Mouse (Mus musculus): Measurements from ENCODE around the gene Prkd2. TPM values are rescaled to one million over a fixed set of nuclear protein-coding genes. Genes with fewer than 3 reads are reported as not detected.

Prkd2 gene
- polyA plus RNA-seq, 1 experiment from 2014 or later: 12.8 TPM

DNA sequence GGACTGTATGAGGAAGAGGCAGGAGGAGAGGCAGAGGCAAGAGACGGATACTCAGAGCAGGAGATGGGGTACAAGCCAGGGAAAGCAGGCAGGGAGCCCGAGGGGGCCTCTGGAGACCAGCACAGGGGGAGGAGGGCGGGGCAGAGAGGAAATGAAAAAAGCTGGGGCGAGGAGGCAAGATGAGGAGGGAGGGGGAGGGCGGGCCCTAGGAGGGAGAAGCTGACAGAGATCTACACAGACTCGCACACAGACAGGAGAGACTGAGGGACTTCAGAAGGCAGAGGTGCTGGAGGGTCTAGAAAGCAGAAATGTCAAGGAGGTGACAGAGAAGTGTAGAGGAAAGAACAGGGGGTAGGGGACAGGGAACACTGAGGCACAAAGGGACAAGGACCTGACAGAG, 63.6 kb downstream of the Prkd2 start, which contains the start of gene Ptgir:
TSS of gene Ptgir (plus strand) at position 210 of the 400 bp plus-strand sequence.
- H3K4me3 ChIP-seq (replicated peaks; ENCODE audit: low read depth, low read length): no peak within 1 kb of the TSS
- no peaks in the 10 kb centered on the region for H3K9me3 ChIP-seq (replicated peaks; ENCODE audit: low read length)
- 0 out of 2 replicates have a peak within 1 kb of the TSS, but pooled peaks have one; percentile 13 for H3K4me2 ChIP-seq (ENCODE audit: low read length)
- H3K4me1 ChIP-seq (replicated peaks; ENCODE audit: insufficient read depth, low read length): peaks cover 17% of the 10 kb centered on the region
- peak; percentile 57 for DNase-seq (ENCODE audit: low spot score)
- no peak for ATAC-seq (replicated peaks; ENCODE audit: low FRiP score, low read depth)
- TF ChIP-seq CTCF (IDR thresholded peaks at IDR 0.05; ENCODE audit: low read depth): no peak
- H3K36me3 ChIP-seq (ENCODE audit: insufficient read depth, low read length): no peaks in the 10 kb centered on the region
- peak within 1 kb of the TSS; percentile 68 for H3K27ac ChIP-seq
- no peaks in the 10 kb centered on the region; the same call in 1 of the 2 replicates for H3K27me3 ChIP-seq (ENCODE audit: insufficient read depth, low read length)
- H3K9ac ChIP-seq (ENCODE audit: low read depth, low read length): 0 out of 2 replicates have a peak within 1 kb of the TSS, but pooled peaks have one; percentile 35
- WGBS: 20% methylated on average over 6 of the region's 6 CpGs

DNA sequence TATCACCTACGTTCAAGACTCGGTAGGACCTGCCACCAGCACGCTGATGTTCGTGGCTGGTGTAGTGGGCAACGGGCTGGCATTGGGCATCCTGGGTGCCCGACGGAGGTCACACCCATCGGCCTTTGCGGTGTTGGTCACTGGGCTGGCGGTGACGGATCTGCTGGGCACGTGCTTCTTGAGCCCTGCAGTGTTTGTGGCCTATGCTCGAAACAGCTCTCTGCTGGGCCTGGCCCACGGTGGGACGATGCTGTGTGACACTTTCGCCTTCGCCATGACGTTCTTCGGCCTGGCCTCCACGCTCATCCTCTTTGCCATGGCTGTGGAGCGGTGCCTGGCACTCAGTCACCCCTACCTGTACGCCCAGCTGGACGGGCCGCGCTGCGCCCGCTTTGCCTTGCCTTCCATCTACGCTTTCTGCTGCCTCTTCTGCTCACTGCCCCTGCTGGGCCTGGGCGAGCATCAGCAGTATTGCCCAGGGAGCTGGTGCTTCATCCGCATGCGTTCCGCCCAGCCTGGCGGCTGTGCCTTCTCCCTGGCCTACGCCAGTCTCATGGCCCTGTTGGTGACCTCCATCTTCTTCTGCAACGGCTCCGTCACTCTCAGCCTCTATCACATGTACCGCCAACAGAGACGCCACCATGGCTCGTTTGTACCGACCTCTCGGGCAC, 64.3 kb downstream of the Prkd2 start:
- no peaks in the 10 kb centered on the region; the same call in 1 of the 2 replicates for H3K27me3 ChIP-seq (ENCODE audit: insufficient read depth, low read length)
- ATAC-seq (replicated peaks; ENCODE audit: low FRiP score, low read depth) (no peak), DNase-seq (ENCODE audit: low spot score) (no peak)
- no peaks in the 10 kb centered on the region for H3K36me3 ChIP-seq (ENCODE audit: insufficient read depth, low read length)
- H3K4me3 ChIP-seq (replicated peaks; ENCODE audit: low read depth, low read length): no peak overlapping the region
- H3K9ac ChIP-seq (ENCODE audit: low read depth, low read length): no peak overlapping the region
- H3K27ac ChIP-seq: no peak overlapping the region
- no peaks in the 10 kb centered on the region for H3K9me3 ChIP-seq (replicated peaks; ENCODE audit: low read length)
- 0 out of 2 replicates have a peak overlapping the region, but pooled peaks have one; percentile 10 for H3K4me2 ChIP-seq (ENCODE audit: low read length)
- peaks cover 17% of the 10 kb centered on the region for H3K4me1 ChIP-seq (replicated peaks; ENCODE audit: insufficient read depth, low read length)
- WGBS: 94% methylated on average over 41 of the region's 41 CpGs
- TF ChIP-seq CTCF (IDR thresholded peaks at IDR 0.05; ENCODE audit: low read depth): no peak

DNA sequence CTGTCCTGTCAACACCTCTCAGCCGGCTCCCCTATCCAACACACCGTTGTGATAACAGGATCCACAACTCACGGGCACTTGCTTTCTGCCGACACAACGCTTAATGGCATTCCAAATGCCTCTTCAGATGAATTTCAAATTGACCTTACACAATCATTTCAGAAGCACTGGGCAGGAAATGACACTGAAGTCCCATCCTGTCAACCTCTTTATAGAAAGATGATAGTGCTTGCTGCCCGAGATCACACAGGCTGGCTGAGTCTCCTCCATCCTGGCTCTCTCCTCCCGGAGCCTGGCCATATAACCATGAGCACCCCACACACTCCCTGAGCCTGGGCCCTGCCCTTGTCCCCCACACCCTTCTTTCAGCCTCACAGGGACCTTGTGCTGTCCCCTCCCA, 65.1 kb downstream of the Prkd2 start:
- TF ChIP-seq CTCF (IDR thresholded peaks at IDR 0.05; ENCODE audit: low read depth): no peak
- Histone ChIP-seq H3K9ac (ENCODE audit: low read depth, low read length) (no peak overlapping the region), H3K27ac (no peak overlapping the region), H3K4me3 (replicated peaks; ENCODE audit: low read depth, low read length) (no peak overlapping the region), H3K4me1 (replicated peaks; ENCODE audit: insufficient read depth, low read length) (peaks cover 17% of the 10 kb centered on the region), H3K9me3 (replicated peaks; ENCODE audit: low read length) (no peaks in the 10 kb centered on the region), H3K27me3 (ENCODE audit: insufficient read depth, low read length) (no peaks in the 10 kb centered on the region; the same call in 1 of the 2 replicates), H3K36me3 (ENCODE audit: insufficient read depth, low read length) (no peaks in the 10 kb centered on the region), H3K4me2 (ENCODE audit: low read length) (peak overlapping the region; percentile 34; the same call in 1 of the 2 replicates)
- 37% methylated on average over 7 of the region's 7 CpGs for WGBS
- DNase-seq (ENCODE audit: low spot score) (no peak), ATAC-seq (replicated peaks; ENCODE audit: low FRiP score, low read depth) (no peak)

DNA sequence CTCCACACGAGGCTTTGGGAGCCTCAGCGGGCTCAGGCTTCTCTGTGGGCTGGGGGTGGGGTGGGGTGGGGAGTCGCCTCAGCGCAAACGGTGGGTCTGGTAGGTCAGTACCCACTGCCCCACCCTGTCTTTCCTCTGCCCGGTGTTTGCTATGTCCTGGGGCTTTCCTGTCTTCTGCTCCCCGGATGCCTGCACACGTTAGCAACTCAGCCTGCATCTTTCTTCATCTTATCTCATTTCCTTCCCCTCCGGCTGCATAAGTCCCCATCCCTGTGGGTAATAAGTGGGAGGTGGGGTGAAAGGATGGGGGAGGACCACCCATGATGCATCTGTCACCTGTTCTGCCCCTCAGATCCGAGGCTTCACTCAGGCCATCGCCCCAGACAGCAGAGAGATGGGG, 65.7 kb downstream of the Prkd2 start:
- WGBS: 38% methylated on average over 11 of the region's 11 CpGs
- Histone ChIP-seq H3K9ac (ENCODE audit: low read depth, low read length) (no peak overlapping the region), H3K4me2 (ENCODE audit: low read length) (peak overlapping the region; percentile 34; the same call in 1 of the 2 replicates), H3K27me3 (ENCODE audit: insufficient read depth, low read length) (no peaks in the 10 kb centered on the region; the same call in 1 of the 2 replicates), H3K9me3 (replicated peaks; ENCODE audit: low read length) (no peaks in the 10 kb centered on the region), H3K4me1 (replicated peaks; ENCODE audit: insufficient read depth, low read length) (peaks cover 17% of the 10 kb centered on the region), H3K36me3 (ENCODE audit: insufficient read depth, low read length) (no peaks in the 10 kb centered on the region), H3K27ac (no peak overlapping the region), H3K4me3 (replicated peaks; ENCODE audit: low read depth, low read length) (no peak overlapping the region)
- DNase-seq (ENCODE audit: low spot score) (no peak), ATAC-seq (replicated peaks; ENCODE audit: low FRiP score, low read depth) (no peak)
- no peak for TF ChIP-seq CTCF (IDR thresholded peaks at IDR 0.05; ENCODE audit: low read depth)

DNA sequence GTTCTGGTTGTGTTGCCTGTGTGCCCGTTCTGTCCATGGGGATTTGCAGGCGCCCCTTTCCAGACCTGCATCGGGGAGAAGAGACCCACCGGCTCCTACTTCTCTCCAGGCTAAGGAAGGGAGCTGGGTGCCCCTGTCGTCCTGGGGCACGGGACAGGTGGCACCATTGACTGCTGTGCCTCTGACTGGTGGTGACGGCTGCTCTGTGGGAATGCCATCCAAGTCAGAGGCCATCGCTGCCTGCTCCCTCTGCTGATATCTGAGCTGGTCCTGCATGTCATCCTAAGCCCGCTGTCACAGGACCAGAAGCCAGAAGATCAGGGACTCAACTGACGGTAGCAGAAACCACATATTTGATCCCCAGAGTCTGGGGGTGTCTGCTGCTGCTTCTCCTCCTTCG, 66.2 kb downstream of the Prkd2 start:
- H3K9me3 ChIP-seq (replicated peaks; ENCODE audit: low read length): no peaks in the 10 kb centered on the region
- no peaks in the 10 kb centered on the region for H3K36me3 ChIP-seq (ENCODE audit: insufficient read depth, low read length)
- H3K4me2 ChIP-seq (ENCODE audit: low read length): no peak overlapping the region
- no peak overlapping the region for H3K4me3 ChIP-seq (replicated peaks; ENCODE audit: low read depth, low read length)
- DNase-seq (ENCODE audit: low spot score) (no peak), ATAC-seq (replicated peaks; ENCODE audit: low FRiP score, low read depth) (no peak)
- no peak overlapping the region for H3K9ac ChIP-seq (ENCODE audit: low read depth, low read length)
- no peaks in the 10 kb centered on the region; the same call in 1 of the 2 replicates for H3K27me3 ChIP-seq (ENCODE audit: insufficient read depth, low read length)
- peaks cover 17% of the 10 kb centered on the region for H3K4me1 ChIP-seq (replicated peaks; ENCODE audit: insufficient read depth, low read length)
- TF ChIP-seq CTCF (IDR thresholded peaks at IDR 0.05; ENCODE audit: low read depth): no peak
- WGBS: 62% methylated on average over 11 of the region's 11 CpGs
- no peak overlapping the region for H3K27ac ChIP-seq

DNA sequence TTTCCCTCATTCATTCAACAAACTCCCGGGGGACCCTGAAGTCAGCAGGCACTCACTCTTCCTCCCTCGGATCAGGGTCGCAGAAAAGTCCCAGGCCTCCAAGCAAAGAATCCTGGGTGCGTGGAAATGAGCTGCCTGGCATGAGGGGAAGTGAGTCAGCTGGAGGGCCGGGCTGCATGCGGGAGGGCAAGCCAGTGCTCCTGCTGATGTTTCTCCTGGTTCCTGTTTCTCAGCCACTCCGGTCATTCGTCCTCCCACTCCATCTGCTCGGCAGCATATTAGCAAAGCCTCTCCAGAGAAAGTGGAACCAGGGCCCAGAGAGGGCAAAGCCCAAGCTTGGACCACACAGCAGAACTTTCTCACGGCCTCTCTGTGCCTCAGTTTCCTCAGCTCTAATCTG, 67.2 kb downstream of the Prkd2 start:
- Histone ChIP-seq H3K36me3 (ENCODE audit: insufficient read depth, low read length) (peaks cover 6% of the 10 kb centered on the region), H3K27me3 (ENCODE audit: insufficient read depth, low read length) (no peaks in the 10 kb centered on the region; the same call in 1 of the 2 replicates), H3K9ac (ENCODE audit: low read depth, low read length) (no peak overlapping the region), H3K4me1 (replicated peaks; ENCODE audit: insufficient read depth, low read length) (peaks cover 17% of the 10 kb centered on the region), H3K4me3 (replicated peaks; ENCODE audit: low read depth, low read length) (no peak overlapping the region), H3K4me2 (ENCODE audit: low read length) (no peak overlapping the region), H3K9me3 (replicated peaks; ENCODE audit: low read length) (no peaks in the 10 kb centered on the region), H3K27ac (no peak overlapping the region)
- DNase-seq (ENCODE audit: low spot score) (no peak), ATAC-seq (replicated peaks; ENCODE audit: low FRiP score, low read depth) (no peak)
- TF ChIP-seq CTCF (IDR thresholded peaks at IDR 0.05; ENCODE audit: low read depth): no peak
- 22% methylated on average over 10 of the region's 10 CpGs for WGBS

Measured in kidney, postnatal 0 days (tissue).